Mouse (Mus musculus) heart, postnatal 0 days (tissue): ENCODE results near the gene Pole4.

Experiments
- CTCF ChIP-seq: IDR thresholded peaks from 2 replicates; pipeline ENCODE4 v1.5.1; 2016; ENCODE audit warnings: antibody characterized with exemption, control low read depth, low read depth
- EP300 ChIP-seq: IDR thresholded peaks from 2 replicates; pipeline ENCODE4 v1.6.1; 2016; ENCODE audit warnings: antibody characterized with exemption, low read depth

- TF ChIP-seq CTCF: no peak
- no peak for TF ChIP-seq EP300
Observed at GRCm38 (mm10) chr6:82694668-82695067, 10.5 kb downstream of the Pole4 start.
